Mouse (Mus musculus) lung, postnatal 0 days (tissue): ENCODE data around the gene Wee1.

Experiments used
- CTCF ChIP-seq: IDR thresholded peaks from 2 replicates; pipeline ENCODE4 v1.5.1; 2016; ENCODE audit warnings: antibody characterized with exemption, mild to moderate bottlenecking
- EP300 ChIP-seq: IDR thresholded peaks from 2 replicates; pipeline ENCODE4 v1.6.1; 2016; ENCODE audit warnings: antibody characterized with exemption, mild to moderate bottlenecking, control low read depth

DNA sequence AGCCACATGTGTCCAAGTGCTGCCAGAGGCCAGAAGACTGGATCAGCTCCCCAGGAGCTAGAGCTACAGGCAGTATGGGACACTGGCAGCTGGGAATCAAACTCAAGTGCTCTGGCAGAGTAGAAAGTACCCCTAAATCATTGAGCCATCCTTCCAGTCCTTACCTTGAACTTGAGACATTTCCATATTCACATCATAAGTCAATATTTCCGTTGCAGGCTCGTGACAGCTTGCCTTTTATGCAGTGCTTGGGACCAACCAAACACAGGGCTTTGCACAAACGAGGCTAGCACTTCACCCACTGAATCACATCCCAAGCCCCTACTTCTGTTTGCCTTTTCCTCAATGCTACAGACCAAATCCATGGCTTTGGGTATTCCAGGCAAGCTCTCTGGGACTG lies 36.2 kb downstream of the Wee1 start:
- TF ChIP-seq CTCF (no peak), EP300 (no peak)
